Mouse (Mus musculus) ovary, postnatal 10 days (tissue): ENCODE results near the gene Mmp28.

Source experiments
- DNase-seq: peaks from one replicate; pipeline ENCODE4 v3.0.0; 2022; ENCODE audit warnings: low spot score

The Mmp28 gene

DNA sequence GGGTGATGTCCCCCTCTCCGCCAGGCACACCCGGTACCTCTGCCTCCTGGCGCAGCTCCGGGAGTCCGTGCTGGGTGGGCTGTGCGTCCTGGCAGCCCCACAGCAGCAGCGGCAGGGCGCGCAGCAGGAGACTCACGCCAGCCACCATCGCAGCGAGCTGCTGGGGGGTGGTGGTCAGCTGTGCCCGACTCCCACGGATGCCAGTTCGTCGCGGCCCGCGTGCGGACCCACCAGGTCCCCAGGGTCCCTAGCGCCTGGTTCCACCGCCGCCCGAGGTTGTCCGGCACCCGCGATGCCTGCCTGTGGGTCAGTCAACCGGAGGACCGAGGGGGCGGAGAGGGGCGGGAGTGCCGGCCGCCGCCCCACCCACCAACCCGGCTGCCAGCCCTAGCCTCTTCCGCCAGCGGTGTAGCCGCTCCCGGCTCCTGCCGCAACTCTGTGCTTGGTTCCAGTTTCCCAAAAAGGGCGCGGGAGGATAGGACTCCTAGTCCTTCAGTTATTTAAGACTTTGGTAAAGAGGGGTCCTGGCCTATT is at the start of gene Mmp28:
Gene Mmp28 (minus strand): TSS at position 361 of the 534 bp plus-strand sequence.
- no peak for DNase-seq

DNA sequence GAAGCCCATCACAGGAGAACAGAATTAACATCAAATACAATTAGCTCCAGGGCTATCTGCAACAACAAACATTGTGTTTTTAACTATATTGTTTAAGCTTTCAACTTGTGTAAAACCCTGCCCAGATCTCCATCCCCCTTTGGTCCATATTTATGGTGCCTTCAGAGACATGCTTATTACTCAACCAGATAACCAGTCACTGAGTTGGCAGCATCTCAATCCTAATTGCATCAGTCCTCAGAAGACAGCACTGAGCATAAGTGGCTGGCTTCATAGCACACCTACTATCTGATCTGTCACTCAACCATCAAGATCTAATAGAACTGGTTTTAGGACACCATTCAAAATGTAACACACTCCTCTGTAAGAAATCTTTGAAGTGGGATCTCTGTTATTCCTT is 46.6 kb upstream of the Mmp28 start:
- no peak for DNase-seq

DNA sequence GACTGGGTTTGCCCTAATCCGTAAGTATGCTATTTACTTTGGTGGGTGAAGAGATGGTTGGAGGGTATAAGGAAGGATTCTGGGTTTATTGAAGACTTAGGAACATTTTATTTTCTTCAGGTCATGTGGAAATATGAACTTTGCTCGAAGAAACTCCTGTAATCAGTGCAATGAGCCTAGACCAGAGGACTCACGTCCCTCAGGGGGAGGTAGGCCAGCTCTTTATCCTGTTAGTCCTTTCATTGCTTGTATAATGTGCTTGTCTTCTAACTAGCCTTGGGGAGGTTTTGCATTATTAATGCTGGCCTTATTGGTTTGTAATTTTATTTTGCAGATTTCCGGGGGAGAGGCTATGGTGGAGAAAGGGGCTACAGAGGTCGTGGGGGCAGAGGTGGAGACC is 41.4 kb upstream of the Mmp28 start:
- DNase-seq = no peak

DNA sequence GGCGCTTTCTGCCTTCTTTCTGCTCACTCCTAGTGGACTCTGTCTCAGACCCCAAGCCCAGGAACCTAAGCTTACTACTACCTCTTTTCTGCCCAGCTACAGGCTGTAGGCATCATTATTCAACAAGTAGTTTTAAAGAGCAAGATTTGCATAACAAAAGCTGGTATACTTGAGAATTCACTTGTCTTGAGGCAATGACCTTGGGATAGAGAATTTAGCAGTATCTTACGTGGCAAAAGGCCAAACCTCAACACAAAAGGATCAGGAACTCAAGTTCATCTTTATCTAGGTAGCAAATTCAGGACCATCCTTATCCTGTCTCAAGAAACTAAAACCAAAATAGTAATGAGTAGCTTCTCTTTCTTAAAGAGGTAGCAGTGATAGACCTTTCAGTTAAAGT is 32.7 kb upstream of the Mmp28 start:
- DNase-seq = no peak

DNA sequence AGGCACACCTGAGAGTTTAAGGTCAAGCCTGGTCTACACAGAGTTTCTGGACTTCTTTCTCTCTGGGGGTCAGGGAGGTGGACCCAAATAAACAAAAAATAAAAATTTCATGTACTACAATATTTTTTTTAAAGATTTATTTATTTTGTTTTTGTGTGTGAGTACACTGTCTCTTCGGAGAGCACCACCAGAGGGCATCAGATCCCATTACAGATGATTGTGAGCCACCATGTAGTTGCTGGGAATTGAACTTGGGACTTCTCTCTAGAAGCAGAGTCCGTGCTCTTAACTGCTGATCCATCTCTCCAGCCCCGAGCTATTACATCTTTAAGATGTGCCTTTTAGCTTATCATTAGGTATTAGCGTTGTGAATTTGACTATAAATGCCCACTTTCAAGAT is 28.6 kb upstream of the Mmp28 start:
- no peak for DNase-seq

- no peak for DNase-seq
Observed at GRCm38 (mm10) chr11:83473235-83474016, 10.6 kb upstream of the Mmp28 start.

GRCm38 (mm10) chr11:83472324-83473234 is 9.7 kb upstream of the Mmp28 start, which contains the start of gene Taf15:
Taf15 (plus strand) TSS chr11:83473086.
- DNase-seq = peak; percentile 92

DNA sequence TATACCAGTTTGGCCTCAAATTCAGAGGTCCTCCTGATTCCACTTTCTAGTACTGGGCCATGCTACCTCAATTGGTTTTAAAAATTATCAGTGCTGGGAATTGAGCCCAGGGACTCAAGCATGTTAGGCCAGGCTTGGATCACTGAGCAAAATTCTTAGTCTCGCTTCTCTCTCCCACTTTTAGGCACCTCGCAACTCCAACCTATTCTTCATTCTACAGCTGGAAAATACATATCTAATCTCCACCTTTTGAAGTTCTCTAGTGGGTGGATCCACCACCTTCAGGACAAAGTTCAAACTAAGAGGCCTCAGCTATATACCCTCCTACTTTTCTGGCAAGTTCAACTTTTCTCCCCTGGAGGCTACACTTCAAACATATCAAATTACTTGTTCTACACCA is 8.9 kb upstream of the Mmp28 start:
- DNase-seq = no peak

- DNase-seq = no peak
Observed at GRCm38 (mm10) chr11:83468765-83469164, 5.9 kb upstream of the Mmp28 start.

- no peak for DNase-seq
Observed at GRCm38 (mm10) chr11:83467120-83467652, 4.3 kb upstream of the Mmp28 start.

DNA sequence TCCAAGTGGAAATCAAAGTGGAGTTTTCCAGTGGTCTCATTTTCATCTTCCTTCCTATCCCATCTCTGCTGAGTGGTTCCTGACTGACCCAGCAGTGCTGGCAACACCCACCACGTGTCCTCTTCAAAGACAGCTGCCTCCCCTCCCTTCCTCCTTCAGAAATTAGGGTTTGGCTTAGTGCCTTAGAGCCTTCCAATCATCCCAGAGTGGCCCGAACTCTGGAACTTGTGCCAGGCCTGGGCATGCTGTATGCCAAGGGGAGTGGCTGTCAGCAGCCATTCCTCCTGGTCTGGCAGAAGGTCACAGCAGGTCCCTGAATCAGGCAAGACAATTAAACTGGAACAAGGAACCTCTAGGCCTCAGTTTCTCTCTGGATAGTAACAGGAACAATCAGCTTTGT is 3.1 kb upstream of the Mmp28 start:
- no peak for DNase-seq

DNA sequence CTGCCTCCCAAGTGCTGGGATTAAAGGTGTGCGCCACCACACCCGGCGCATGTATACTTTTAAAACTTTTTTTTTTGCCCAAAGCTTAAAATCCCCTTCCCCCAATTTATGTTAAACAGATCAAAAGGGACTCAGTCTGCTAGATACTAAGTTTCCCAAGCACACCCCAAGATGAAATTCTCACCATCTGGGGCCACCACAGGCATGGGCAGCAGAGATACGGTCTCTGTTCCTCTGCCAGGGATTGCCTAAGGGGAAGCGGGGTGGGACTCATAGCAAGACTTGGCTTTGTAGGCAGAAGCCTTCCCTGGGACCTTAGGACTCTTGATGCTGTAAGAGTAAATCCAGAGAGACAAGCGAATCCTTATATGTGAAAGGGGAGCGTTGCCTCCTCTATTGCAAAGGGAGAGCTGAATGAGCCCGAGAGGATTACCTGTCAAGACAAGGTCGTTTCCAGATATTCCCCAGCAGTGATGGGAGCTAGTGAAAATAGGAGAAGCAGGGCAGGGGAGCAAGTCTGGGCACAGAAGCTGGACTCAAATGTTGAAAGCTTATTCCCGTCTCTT is 1.3 kb downstream of the Mmp28 start:
- no peak for DNase-seq

GRCm38 (mm10) chr11:83457912-83458601 is 4.8 kb downstream of the Mmp28 start:
- DNase-seq = no peak

GRCm38 (mm10) chr11:83457257-83457656 is 5.6 kb downstream of the Mmp28 start:
- no peak for DNase-seq

DNA sequence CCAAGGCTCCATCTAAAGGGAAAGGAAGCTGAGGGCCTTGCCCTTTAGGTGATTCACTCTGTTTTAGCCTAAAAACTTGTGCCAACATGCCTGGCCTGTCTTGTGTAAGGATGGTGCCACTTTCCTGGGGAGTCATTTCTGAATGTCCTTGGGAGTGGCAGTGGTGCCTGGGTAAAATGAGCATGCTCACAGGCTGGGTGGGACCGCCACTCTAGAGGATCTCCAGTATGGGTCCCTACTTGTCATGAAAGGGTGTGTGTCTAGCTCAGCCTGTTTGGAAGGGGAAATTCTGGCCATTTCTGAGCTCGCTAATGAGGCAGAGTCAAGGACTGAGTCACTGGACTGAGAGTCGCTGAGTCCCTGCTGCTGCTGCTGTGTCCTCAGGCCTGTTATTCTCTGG is 7.3 kb downstream of the Mmp28 start:
- no peak for DNase-seq

DNA sequence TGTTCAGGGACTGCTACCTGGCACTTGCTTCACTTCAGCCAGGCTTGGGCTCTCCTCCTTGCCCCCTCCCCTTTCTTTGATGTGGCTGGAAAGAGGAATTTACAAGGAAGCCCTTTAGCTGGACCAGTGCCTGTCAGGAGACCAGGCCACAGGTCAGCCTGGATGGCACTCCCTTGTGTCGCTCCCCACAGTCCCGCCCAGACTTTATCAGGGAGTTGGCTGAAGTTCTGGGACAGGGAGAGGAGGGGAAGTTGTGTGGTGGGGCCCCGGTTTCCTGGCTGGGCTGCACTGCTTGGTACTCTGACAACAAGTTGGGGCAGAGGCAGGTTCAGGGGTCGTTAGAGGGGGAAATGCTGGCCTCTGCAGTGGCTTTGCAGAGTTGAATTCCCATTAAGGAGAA is 8.3 kb downstream of the Mmp28 start:
- no peak for DNase-seq

- no peak for DNase-seq
Observed at GRCm38 (mm10) chr11:83451281-83451680, 11.6 kb downstream of the Mmp28 start.

DNA sequence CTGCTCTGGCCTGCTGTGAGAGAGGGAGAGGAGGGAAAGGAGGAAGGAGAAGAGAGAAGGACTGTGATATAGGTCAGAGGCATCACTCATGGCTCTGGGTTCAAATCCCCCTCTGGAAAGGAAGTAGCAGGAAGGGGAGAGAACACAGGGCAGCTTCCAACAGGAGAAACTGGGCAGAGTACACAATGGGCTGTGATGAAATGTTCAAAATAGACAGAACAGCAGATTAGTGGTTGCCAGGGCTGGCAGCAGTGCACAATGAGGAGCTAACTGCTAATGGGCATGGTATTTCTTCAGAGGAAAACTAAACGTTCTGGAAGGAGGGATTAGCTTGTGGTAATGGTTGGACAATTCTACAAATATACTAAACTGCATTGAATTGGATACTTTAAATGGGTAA is 12.3 kb downstream of the Mmp28 start:
- DNase-seq = no peak

GRCm38 (mm10) chr11:83449298-83449697 is 13.6 kb downstream of the Mmp28 start:
- no peak for DNase-seq

GRCm38 (mm10) chr11:83448927-83449236 is 14.0 kb downstream of the Mmp28 start:
- DNase-seq = no peak

GRCm38 (mm10) chr11:83448021-83448926 is 14.6 kb downstream of the Mmp28 start:
- no peak for DNase-seq
